Mouse (Mus musculus) MEL (cell line): Measurements from ENCODE around the gene Tmem30a. TPM values are rescaled to one million over a fixed set of nuclear protein-coding genes. Genes with fewer than 3 reads are reported as not detected.

Experiments used
- DNase-seq: peaks from one replicate; pipeline ENCODE4 v3.0.0; 2011; ENCODE audit warnings: low read depth, low spot score
- H3K27ac ChIP-seq: 2 replicates; pipeline ENCODE4 v1.5.1; 2012; ENCODE audit warnings: low read depth, mild to moderate bottlenecking, control low read depth, low read length, moderate library complexity; ENCODE audit not compliant: control insufficient read depth
- H3K27me3 ChIP-seq, 2 experiments: fragments of 150-350 bp in 1 of 2; sonication (generic) in 1 of 2; 2 replicates each; pipeline ENCODE4 v1.6.1; 2012; ENCODE audit warnings: low read length in 2 of 2, mild to moderate bottlenecking in 2 of 2, improper control_type of control experiment in 1 of 2, moderate library complexity in 1 of 2; ENCODE audit not compliant: insufficient read depth in 2 of 2, control insufficient read depth in 1 of 2
- H3K36me3 ChIP-seq, 2 experiments: 2 replicates each; pipeline ENCODE4 v1.6.1; 2012 to 2014; ENCODE audit warnings: low read length in 2 of 2, improper control_type of control experiment in 1 of 2, inconsistent platforms in 1 of 2, mild to moderate bottlenecking in 1 of 2; ENCODE audit not compliant: insufficient read depth in 2 of 2, control insufficient read depth in 1 of 2
- H3K4me1 ChIP-seq, 2 experiments: fragments of 150-350 bp in 1 of 2; sonication (generic) in 1 of 2; 2 replicates each; pipeline ENCODE4 v1.6.1; 2012; ENCODE audit warnings: low read length in 2 of 2, improper control_type of control experiment in 1 of 2, mild to moderate bottlenecking in 1 of 2; ENCODE audit not compliant: insufficient read depth in 2 of 2, control insufficient read depth in 1 of 2
- H3K4me3 ChIP-seq, 2 experiments: fragments of 150-350 bp in 1 of 2; sonication (generic) in 1 of 2; 2 replicates each; pipeline ENCODE4 v1.5.1; 2012; ENCODE audit warnings: low read depth in 2 of 2, low read length in 2 of 2, mild to moderate bottlenecking in 2 of 2, moderate library complexity in 2 of 2, control low read depth in 1 of 2, improper control_type of control experiment in 1 of 2; ENCODE audit not compliant: control insufficient read depth in 1 of 2, insufficient read depth in 1 of 2
- H3K79me2 ChIP-seq: 2 replicates; pipeline ENCODE4 v1.6.1; 2012; ENCODE audit warnings: mild to moderate bottlenecking, low read length, moderate library complexity; ENCODE audit not compliant: control insufficient read depth, poor library complexity, insufficient read depth
- H3K9ac ChIP-seq: 2 replicates; pipeline ENCODE4 v1.6.1; 2012; ENCODE audit warnings: low read depth, mild to moderate bottlenecking, control low read depth, low read length, moderate library complexity; ENCODE audit not compliant: control insufficient read depth, poor library complexity, severe bottlenecking
- H3K9me3 ChIP-seq: fragments of 150-350 bp; sonication (generic); replicated peaks from 2 replicates; pipeline ENCODE4 v1.6.1; 2012; ENCODE audit warnings: mild to moderate bottlenecking, low read length, improper control_type of control experiment, moderate library complexity; ENCODE audit not compliant: insufficient read depth
- CHD2 ChIP-seq: IDR thresholded peaks from 2 replicates; pipeline ENCODE4 v1.6.1; 2011; ENCODE audit warnings: low read length, improper control_type of control experiment
- E2F4 ChIP-seq: IDR thresholded peaks from 2 replicates; pipeline ENCODE4 v1.6.1; 2011; ENCODE audit warnings: low read depth, low read length, improper control_type of control experiment, borderline replicate concordance
- ELF1 ChIP-seq: IDR thresholded peaks from 2 replicates; pipeline ENCODE4 v1.6.1; 2014; ENCODE audit warnings: low read depth, mild to moderate bottlenecking, inconsistent platforms, low read length, improper control_type of control experiment, moderate library complexity
- GABPA ChIP-seq: IDR thresholded peaks from 2 replicates; pipeline ENCODE4 v1.6.1; 2012; ENCODE audit warnings: low read depth, mild to moderate bottlenecking, inconsistent platforms, low read length, improper control_type of control experiment, moderate library complexity
- HCFC1 ChIP-seq: IDR thresholded peaks from 2 replicates; pipeline ENCODE4 v1.6.1; 2012; ENCODE audit warnings: low read depth, mild to moderate bottlenecking, inconsistent platforms, low read length, improper control_type of control experiment, moderate library complexity
- JUND ChIP-seq: IDR thresholded peaks from 2 replicates; pipeline ENCODE4 v1.6.1; 2011; ENCODE audit warnings: low read depth, mild to moderate bottlenecking, improper control_type of control experiment, low read length
- MAFK ChIP-seq: IDR thresholded peaks from 2 replicates; pipeline ENCODE4 v1.6.1; 2011; ENCODE audit warnings: low read depth, mild to moderate bottlenecking, low read length, improper control_type of control experiment, borderline replicate concordance
- MAX ChIP-seq: IDR thresholded peaks from 2 replicates; pipeline ENCODE4 v1.6.1; 2011; ENCODE audit warnings: low read length, improper control_type of control experiment
- MAZ ChIP-seq: IDR thresholded peaks from 2 replicates; pipeline ENCODE4 v1.6.1; 2012; ENCODE audit warnings: low read depth, mild to moderate bottlenecking, inconsistent platforms, low read length, improper control_type of control experiment
- MXI1 ChIP-seq: IDR thresholded peaks from 2 replicates; pipeline ENCODE4 v1.6.1; 2011; ENCODE audit warnings: mild to moderate bottlenecking, low read depth, low read length, improper control_type of control experiment
- MYB ChIP-seq: IDR thresholded peaks from 2 replicates; pipeline ENCODE4 v1.6.1; 2011; ENCODE audit warnings: mild to moderate bottlenecking, low read depth, low read length, improper control_type of control experiment
- POLR2AphosphoS2 ChIP-seq: IDR thresholded peaks from 2 replicates; pipeline ENCODE4 v1.6.1; 2011; ENCODE audit warnings: low read length, improper control_type of control experiment
- SIN3A ChIP-seq: IDR thresholded peaks from 2 replicates; pipeline ENCODE4 v1.6.1; 2012; ENCODE audit warnings: low read length, improper control_type of control experiment, inconsistent platforms
- SMC3 ChIP-seq: IDR thresholded peaks from 2 replicates; pipeline ENCODE4 v1.6.1; 2011; ENCODE audit warnings: low read depth, low read length, improper control_type of control experiment
- TAL1 ChIP-seq: IDR thresholded peaks from 2 replicates; pipeline ENCODE4 v1.6.1; 2012; ENCODE audit warnings: mild to moderate bottlenecking, inconsistent platforms, low read length, moderate library complexity, mixed read lengths
- UBTF ChIP-seq: IDR thresholded peaks from 2 replicates; pipeline ENCODE4 v1.6.1; 2012; ENCODE audit warnings: low read depth, mild to moderate bottlenecking, inconsistent platforms, low read length, improper control_type of control experiment, moderate library complexity, borderline replicate concordance; ENCODE audit not compliant: insufficient read depth
- USF1 ChIP-seq: IDR thresholded peaks from 2 replicates; pipeline ENCODE4 v1.6.1; 2014; ENCODE audit warnings: low read depth, mild to moderate bottlenecking, inconsistent platforms, low read length, improper control_type of control experiment, moderate library complexity
- USF2 ChIP-seq, 2 experiments: IDR thresholded peaks; 2 replicates each; pipeline ENCODE4 v1.6.1; 2011 to 2012; ENCODE audit warnings: improper control_type of control experiment in 2 of 2, low read length in 2 of 2, borderline replicate concordance in 1 of 2, inconsistent platforms in 1 of 2, low read depth in 1 of 2, mild to moderate bottlenecking in 1 of 2; ENCODE audit not compliant: insufficient read depth in 1 of 2
- ZMIZ1 ChIP-seq: IDR thresholded peaks from 2 replicates; pipeline ENCODE4 v1.6.1; 2012; ENCODE audit warnings: low read depth, mild to moderate bottlenecking, inconsistent platforms, low read length, improper control_type of control experiment, moderate library complexity
- polyA plus RNA-seq, 2 experiments: library from polyadenylated mRNA; stranded (reverse) in 1 of 2; unstranded in 1 of 2; fragments of >175 nt in 1 of 2; fragments of >200 nt in 1 of 2; gene quantifications; 2 replicates each; pipeline versions ENCODE4 v1.2.1 to v1.2.4; 2012; ENCODE audit warnings: low replicate concordance in 2 of 2, low read depth in 1 of 2; ENCODE audit not compliant: insufficient read length in 2 of 2, insufficient read depth in 1 of 2, missing spikeins in 1 of 2
- total RNA-seq: library from RNA; depleted of rRNA; stranded (reverse); fragments of 300-350 nt; gene quantifications from 2 replicates; pipeline ENCODE4 v1.2.3, GENCODE M21; 2012

Gene Tmem30a
- total and polyA plus RNA-seq, 3 experiments: 19.3 to 25.8 TPM; not detected in 1

GRCm38 (mm10) chr9:79766991-79767545 is 26.2 kb downstream of the Tmem30a start:
- Histone ChIP-seq H3K4me3 (no peak overlapping the region), H3K36me3 (no peaks in the 10 kb centered on the region; a peak in 1 of 4 replicates), H3K27ac (no peak overlapping the region), H3K4me1 (no peaks in the 10 kb centered on the region), H3K79me2 (no peaks in the 10 kb centered on the region), H3K9ac (no peak overlapping the region), H3K9me3 (no peaks in the 10 kb centered on the region), H3K27me3 (no peaks in the 10 kb centered on the region)
- DNase-seq: no peak
- no peak for TF ChIP-seq MYB
- no peak for TF ChIP-seq MAX
- no peak for TF ChIP-seq JUND
- TF ChIP-seq UBTF: no peak
- TF ChIP-seq POLR2AphosphoS2: no peak
- TF ChIP-seq SMC3: no peak
- TF ChIP-seq MAFK: no peak
- no peak for TF ChIP-seq MXI1
- TF ChIP-seq GABPA: no peak
- no peak for TF ChIP-seq USF2 (IDR thresholded peaks at IDR 0.05; ENCODE audit: borderline replicate concordance in 1 of 2, insufficient read depth in 1 of 2, low read depth in 1 of 2, low read length in 2 of 2)
- TF ChIP-seq E2F4: no peak
- no peak for TF ChIP-seq MAZ
- TF ChIP-seq ZMIZ1: no peak
- no peak for TF ChIP-seq ELF1
- TF ChIP-seq HCFC1: no peak
- no peak for TF ChIP-seq USF1
- no peak for TF ChIP-seq CHD2

- no peaks in the 10 kb centered on the region; a peak in 1 of 4 replicates for H3K36me3 ChIP-seq
- H3K9ac ChIP-seq: no peak overlapping the region
- TF ChIP-seq SIN3A (no peak), UBTF (no peak), GABPA (0 out of 2 replicates have a peak, but pooled peaks have one; percentile 15), TAL1 (no peak)
- no peak overlapping the region for H3K27ac ChIP-seq
- H3K4me1 ChIP-seq: peaks cover 0 to 2% of the 10 kb centered on the region in 2 experiments; a peak in 1 of 4 replicates
- H3K4me3 ChIP-seq: no peak overlapping the region
- no peak for DNase-seq
- no peaks in the 10 kb centered on the region for H3K79me2 ChIP-seq
- no peaks in the 10 kb centered on the region for H3K27me3 ChIP-seq
- no peaks in the 10 kb centered on the region for H3K9me3 ChIP-seq
Measured at GRCm38 (mm10) chr9:79765329-79765728, 28.0 kb downstream of the Tmem30a start.
